Mouse (Mus musculus) brain, embryonic 14.5 days (tissue): ENCODE results near the gene Srsf2. TPM values are rescaled to one million over a fixed set of nuclear protein-coding genes. Genes with fewer than 3 reads are reported as not detected.
"Not testable (repeated sequence)": the region's sequence is repeated elsewhere in the genome, so short reads cannot be mapped to it uniquely, and the experiment has no call there.

Source experiments
- DNase-seq: peaks from one replicate; pipeline ENCODE4 v3.0.0-alpha.2; 2011; ENCODE audit warnings: low read depth
- CTCF ChIP-seq: fragments of 200-500 bp; IDR thresholded peaks from 2 replicates; pipeline ENCODE4 v1.5.1; 2012; ENCODE audit warnings: inconsistent platforms, mild to moderate bottlenecking, moderate library complexity, borderline replicate concordance; ENCODE audit not compliant: insufficient read depth, insufficient read length; ENCODE audit errors: extremely low read depth
- POLR2A ChIP-seq: fragments of 200-500 bp; IDR thresholded peaks from 2 replicates; pipeline ENCODE4 v1.6.1; 2012; ENCODE audit warnings: mild to moderate bottlenecking, inconsistent platforms, borderline replicate concordance; ENCODE audit not compliant: poor library complexity, insufficient read depth, insufficient read length, severe bottlenecking; ENCODE audit errors: extremely low read depth
- polyA plus RNA-seq: library from polyadenylated mRNA; depleted of rRNA; stranded (reverse); fragments of >200 nt; gene quantifications from 2 replicates; pipeline ENCODE4 v1.2.3, GENCODE M21; 2012

Srsf2 gene
- polyA plus RNA-seq, 1 experiment, result 599 TPM

- TF ChIP-seq CTCF (no peak), POLR2A (no peak)
- DNase-seq, result no peak
These were observed 12.1 kb downstream of the Srsf2 start for GRCm38 (mm10) chr11:116840748-116841147.

DNA sequence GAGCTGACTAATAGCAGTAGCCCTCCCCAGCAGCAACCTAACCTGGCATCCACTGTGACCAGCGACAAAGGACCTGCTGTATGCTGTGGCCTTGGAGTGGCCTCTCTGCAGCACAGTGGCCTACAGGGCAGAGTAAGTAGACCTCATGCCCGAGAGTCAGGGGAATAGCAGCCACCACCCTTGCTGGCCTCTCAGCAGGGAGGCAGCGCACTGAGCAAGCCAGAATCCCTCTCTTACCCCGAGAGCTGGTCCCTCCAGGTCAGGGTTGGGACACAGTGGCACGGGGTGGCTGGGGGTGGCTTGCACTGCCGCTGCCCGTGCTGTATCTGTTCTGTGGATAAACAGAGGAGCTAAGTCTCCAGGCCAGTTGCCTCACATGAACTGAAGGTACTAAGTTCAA, 13.3 kb downstream of the Srsf2 start:
- no peak for TF ChIP-seq CTCF
- no peak for TF ChIP-seq POLR2A
- no peak for DNase-seq

DNA sequence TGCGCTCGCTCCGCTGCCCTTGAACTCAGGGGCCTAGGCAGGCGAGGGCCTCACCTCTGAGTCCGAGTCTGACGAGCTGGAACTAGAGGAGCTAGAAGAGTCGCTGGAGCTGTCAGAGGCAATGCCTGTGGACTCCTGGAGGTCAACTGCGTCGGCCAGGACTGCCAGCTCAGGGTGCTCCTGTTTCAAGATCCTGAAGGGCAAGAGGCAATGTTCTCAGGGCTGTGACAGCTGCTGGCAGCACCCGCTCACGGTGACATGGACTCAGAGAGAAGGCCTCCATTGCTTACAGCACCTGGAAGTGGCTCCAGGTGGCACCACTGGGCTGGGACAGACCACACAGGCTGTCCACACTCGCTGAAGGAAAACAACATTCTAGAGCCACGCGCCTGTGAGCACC, 14.0 kb downstream of the Srsf2 start:
- TF ChIP-seq CTCF, result no peak
- TF ChIP-seq POLR2A, result no peak
- no peak for DNase-seq

DNA sequence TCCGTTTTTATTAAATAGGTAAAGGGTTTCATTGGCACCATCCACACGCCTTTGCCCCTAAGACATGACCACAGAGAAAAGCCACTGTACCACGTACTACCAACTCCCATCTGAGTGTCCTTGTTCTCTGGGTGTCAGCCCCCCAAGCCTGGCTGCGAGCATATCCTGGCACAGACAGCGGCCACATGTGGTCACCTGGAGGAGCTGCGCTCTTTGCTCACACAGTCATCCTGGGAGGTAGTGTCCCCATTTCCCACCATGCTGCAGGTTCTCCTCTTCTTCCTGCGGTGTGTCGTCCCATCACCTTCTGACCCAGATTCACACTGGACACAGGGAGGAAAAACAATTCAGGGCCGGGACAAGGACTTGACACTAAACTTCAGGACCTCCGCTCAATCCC, 15.5 kb downstream of the Srsf2 start:
- TF ChIP-seq POLR2A, result no peak
- peak; percentile 10; the same call in 1 of the 2 replicates for TF ChIP-seq CTCF
- DNase-seq, result no peak

DNA sequence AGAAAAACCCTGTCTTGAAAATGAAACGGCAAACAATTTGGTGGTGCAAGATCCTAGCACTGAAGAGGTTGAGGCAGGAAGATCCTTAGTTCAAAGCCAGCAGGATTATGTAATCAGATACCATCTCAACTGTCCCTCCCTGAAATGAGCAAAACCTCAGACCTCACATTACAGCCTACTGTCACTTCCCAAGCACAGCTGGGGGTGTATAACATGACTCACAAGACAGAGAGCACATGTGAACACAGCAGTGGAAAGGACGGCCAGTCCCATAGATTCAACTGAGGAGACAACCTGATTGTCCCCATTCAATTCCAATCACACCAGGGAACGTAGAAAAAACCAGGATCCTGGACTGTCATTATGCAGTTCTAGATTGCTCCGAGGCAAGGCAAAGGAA, 16.6 kb downstream of the Srsf2 start:
- no peak for DNase-seq
- no peak for TF ChIP-seq POLR2A
- TF ChIP-seq CTCF, result no peak

DNA sequence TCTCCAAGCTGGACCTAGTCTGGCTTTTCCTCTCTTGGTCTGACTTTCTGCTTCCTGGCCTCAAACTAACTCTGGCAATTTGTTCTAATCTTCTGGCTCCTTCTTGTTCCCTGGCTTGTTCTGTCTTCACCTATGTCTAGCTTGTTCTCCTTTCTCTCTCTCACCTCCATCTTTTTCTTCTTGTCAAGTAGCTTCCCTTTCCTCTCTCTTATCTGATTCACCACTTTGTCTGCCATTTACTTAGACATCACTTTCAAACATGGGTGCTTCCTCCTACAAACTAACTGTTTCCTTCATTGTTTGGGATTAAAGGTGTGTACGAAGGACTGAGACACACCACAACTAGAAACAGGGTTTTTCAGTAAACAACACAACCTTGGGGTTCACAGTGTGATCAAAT, 17.9 kb downstream of the Srsf2 start:
- no peak for DNase-seq
- TF ChIP-seq CTCF (no peak), POLR2A (no peak)

DNA sequence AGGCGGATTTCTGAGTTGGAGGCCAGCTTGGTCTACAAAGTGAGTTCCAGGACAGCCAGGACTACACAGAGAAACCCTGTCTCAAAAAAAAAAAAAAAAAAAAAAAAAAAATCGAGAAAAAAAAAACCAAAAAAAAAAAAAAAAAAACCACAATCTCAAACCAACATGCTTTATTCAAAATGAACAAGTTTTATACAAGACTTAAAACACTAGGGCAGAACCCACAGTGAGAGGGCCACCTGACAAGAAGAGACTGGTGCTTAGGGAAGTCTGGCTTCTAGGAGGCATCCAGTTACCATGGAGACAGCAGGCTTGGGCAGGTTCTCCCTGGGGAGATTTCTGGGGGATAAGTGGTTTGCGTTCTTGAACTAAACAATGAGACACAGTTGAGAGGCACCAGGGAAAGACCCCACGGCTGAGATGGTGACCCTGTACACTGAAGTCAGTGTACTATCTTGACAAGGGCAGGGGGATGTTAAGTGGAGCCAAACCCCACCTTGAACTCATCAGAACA, 20.7 kb downstream of the Srsf2 start:
- DNase-seq, result peak; percentile 77
- TF ChIP-seq CTCF (no peak), POLR2A (no peak)

- no peak for TF ChIP-seq CTCF
- peak; percentile 79 for TF ChIP-seq POLR2A
- DNase-seq, result peak; percentile 72
These were observed 25.2 kb downstream of the Srsf2 start, which contains the start of gene Mxra7 for GRCm38 (mm10) chr11:116827534-116828165. Gene Mxra7 (minus strand): TSS chr11:116828046.

GRCm38 (mm10) chr11:116826550-116827504, 26.1 kb downstream of the Srsf2 start:
- no peak for TF ChIP-seq CTCF
- no peak for TF ChIP-seq POLR2A
- DNase-seq, result peak; percentile 79

DNA sequence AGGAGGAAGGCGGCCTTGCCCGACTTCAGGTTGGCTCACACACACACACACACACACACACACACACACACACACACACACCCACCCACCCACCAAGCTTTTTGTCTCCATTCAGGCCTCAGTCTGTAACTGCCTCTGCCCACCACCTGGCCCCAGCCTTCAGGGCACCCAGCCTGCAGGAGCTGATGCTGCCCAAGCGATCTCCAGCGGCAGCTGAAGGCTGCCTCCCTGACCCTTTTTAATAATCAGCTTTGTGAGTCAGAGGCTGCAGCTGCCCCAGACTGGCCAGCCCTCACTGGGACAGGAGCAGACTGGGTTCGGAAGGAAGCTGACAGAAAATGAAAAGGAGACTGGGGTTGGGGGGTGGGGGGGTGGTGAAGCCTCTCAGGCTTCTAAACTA, 27.7 kb downstream of the Srsf2 start:
- DNase-seq, result peak; percentile 54

GRCm38 (mm10) chr11:116823885-116824284, 29.0 kb downstream of the Srsf2 start:
- not testable (repeated sequence) for DNase-seq

More for the DNA sequence above, 27.7 kb downstream of the Srsf2 start:
- no peak for TF ChIP-seq POLR2A
- TF ChIP-seq CTCF, result no peak

GRCm38 (mm10) chr11:116823255-116823654, 29.6 kb downstream of the Srsf2 start:
- no peak for TF ChIP-seq CTCF
- TF ChIP-seq POLR2A, result no peak
- no peak for DNase-seq

DNA sequence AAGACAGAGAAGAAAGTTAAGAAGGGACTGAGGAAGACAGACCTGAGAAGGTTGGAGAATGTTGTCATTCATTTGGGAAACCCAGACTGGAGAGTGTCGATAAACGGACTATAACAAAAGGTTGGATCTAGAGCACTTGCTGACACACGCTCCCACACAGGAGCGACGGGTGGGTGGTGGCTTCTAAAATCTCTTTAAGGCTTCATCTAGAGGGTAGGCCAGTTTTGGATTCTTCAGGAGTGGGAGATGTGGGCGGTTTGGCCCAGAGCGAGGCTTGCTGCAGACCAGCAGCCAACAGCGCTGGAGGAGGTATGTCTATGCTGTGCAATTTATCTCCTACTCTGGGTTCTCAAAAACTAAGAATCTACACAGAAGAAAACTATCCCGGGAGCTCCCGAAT, 30.3 kb downstream of the Srsf2 start:
- no peak for DNase-seq
- TF ChIP-seq CTCF, result no peak
- no peak for TF ChIP-seq POLR2A
